Mouse (Mus musculus) brain, adult 2 months (tissue): ENCODE measurements at regions not wholly inside any gene's neighbourhood (a gene's known extent, or its start where the extent isn't known, plus 50 kb on each side); places are given as distances from the start of the nearest gene placed in this dataset.

Source experiments
- DNase-seq: peaks from one replicate; pipeline ENCODE4 v3.0.0; 2011; ENCODE audit warnings: low read depth, low spot score

DNA sequence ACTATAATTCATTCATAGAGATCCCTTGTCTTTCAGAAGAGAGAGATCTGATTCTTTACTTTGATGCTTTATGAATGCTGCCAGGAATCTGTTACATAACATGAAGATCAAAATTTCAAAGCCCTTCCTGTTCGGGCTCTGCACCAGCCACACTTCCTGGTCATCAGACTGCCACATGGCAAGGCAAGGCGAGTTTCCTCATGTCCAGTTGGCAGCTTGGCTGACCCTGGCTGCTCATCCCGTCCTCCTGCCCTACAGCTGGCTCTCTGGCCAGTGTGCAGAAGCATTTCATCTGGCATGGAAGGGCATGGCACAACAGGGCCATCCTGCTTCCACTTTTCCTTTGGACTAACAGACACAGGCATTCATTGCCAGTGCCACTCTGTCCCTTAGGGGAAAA lies 292.2 kb upstream of the Slc24a5 start:
- peak; percentile 88 for DNase-seq

GRCm38 (mm10) chr2:124792633-124793036 lies 275.3 kb upstream of the Slc24a5 start:
- DNase-seq: peak; percentile 94

DNA sequence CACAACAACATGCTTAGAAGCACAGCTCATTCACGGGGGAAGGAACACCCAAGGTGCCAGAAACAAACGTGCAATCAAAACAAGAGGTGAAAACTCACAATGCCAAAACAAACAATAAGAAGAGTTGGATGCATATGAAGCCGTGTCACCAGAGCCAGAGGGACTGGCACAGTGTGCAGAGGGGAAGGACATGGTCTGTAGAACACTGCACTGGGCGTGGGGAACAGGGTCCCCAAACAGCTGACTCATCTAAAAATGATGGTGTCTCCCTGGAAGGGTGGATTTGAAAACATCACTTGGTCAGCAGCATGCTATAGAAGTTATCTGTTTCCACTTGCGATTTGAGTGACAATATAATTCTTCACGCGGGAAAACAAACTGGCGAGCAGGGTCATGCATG lies 256.2 kb upstream of the Slc24a5 start:
- DNase-seq: no peak

GRCm38 (mm10) chr2:124816814-124817213 lies 251.1 kb upstream of the Slc24a5 start:
- no peak for DNase-seq

- no peak for DNase-seq
Measured at GRCm38 (mm10) chr2:124819846-124820245, 248.1 kb upstream of the Slc24a5 start.

DNA sequence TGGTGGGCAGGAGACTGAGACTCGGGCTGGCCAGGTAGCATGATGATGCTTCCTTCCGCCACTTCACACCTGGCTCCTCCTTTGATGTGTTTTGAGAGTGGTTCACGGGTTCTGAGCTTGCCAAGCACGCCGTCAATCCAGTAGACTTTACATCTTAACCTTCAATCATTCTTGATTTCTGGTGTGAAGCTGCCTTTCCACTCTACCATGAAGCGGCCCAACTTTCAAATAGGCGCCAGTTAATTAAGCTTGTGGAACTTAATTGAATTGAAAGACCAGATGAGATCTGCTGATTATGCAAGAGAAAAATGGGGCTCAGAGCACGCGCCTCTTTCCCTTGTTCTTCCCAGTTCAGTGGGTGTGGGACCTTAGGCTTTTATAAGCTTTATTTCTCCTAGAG lies 247.1 kb upstream of the Slc24a5 start:
- no peak for DNase-seq

DNA sequence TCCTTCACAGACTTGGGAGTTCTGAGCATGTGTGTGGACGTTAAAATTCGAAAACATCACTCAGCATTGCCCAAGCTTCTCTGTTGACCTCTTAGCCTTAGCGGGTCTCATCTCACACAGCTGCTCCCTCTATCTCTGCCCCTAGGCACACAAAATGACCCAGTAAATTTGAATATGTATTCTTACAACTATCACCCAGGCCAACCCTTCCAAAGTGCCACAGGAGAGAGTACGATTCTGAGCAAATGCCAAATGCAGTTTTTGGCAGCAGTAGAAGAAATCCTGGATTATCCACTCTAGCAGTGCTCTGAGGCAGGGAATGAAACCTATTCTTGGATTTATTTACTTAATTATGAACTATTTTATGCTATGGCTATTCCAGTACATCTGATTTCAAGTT lies 246.6 kb upstream of the Slc24a5 start:
- DNase-seq: no peak

- peak; percentile 10 for DNase-seq
Measured at GRCm38 (mm10) chr2:124848812-124849211, 219.1 kb upstream of the Slc24a5 start.

DNA sequence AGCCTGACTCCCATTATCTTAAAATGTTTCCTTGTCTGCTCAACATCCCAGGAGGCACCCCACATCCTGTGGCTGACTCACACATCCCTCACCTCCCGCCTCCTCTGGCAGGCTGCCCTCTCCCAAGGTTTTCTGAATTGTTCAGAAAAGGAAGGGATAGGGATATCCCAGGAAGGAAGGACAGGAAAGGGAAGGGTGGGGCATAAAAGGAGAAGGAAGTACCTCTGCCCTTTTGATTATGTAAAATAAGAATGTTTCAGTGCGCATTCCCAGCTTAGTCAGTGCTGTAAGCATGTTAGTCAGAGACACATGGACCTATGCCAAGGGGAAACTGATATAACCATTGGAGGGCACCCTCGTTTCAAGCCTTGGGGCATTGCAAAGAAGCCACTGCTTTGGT lies 209.4 kb upstream of the Slc24a5 start:
- DNase-seq: peak; percentile 56

DNA sequence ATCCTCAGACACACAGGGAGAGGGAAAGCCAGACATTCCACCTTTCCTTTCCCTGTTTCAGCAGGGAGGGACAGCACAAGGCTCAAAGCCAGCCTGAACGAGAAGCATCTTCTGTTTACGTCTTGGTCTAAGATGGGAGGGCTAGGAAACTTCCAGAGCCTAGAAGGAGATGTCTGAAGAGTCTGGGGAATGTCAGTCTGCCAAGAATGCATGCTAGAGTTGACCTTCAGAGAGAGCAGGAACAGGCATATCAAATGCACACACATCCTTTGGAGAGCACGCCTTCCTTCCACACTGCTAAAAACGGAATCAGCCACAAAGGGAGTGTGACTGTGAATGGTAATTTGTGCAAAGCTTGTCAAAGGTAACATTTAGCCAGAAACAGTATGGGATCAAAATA lies 179.7 kb upstream of the Slc24a5 start:
- DNase-seq: peak; percentile 23

- DNase-seq: no peak
Measured at GRCm38 (mm10) chr2:124895002-124895401, 172.9 kb upstream of the Slc24a5 start.

DNA sequence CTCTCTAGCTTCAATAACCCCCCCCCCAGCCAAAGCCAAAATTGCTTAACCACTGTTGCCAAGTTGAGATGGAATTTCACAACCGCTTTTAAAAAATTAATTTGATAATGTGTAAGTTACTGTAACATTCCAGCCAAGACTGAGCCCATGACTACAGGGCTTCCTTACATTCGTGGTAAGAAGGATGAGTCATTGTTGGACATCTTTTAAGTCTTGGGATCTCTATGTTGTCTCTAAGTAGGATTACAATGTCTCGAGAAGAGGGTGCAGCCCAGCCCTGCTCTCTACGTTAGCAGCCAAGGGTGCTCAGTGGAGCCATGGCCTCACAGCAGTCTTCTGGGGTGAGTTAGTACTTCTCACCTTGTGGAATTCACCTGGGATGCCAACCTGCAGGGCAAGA lies 164.4 kb upstream of the Slc24a5 start:
- no peak for DNase-seq

- DNase-seq: peak; percentile 24
Measured at GRCm38 (mm10) chr2:124905076-124905475, 162.8 kb upstream of the Slc24a5 start.

DNA sequence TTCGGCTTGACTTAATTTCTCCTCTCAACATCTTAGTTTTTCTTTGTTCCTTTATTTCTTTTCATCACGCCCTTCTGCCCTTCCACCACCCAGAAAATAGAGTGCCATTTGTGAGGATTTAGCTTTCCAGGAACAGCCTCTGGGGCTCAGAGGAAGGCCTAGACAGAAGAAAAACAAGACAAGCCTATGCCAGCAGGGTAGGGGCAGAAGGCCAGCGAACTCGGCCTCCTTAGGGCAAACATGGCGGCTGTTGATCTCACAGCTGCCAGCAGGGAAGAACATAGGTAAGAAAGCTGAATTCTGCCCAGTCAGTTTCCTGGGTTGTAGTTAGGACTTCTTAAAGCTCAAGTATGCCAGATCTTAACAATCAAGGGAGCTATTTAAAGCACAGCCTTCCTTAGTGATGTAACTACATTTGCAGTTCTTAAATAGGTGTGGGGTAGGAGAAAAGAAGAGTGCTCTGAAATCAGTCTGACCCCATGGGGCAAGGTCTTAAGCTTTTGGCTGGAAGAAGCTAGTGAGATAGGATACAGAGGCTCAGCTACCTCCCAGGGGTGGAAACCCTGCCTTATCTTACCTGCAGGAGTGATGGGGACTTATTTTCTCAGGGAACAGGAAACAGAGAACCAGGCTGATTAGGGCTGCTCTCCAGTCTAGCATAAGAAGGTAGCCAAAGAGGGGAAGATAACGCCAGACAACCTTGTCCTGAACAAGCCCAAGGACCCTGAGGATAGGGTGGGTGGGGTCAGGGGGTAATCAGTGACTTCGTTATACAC lies 148.8 kb upstream of the Slc24a5 start:
- DNase-seq: no peak

GRCm38 (mm10) chr2:124919762-124920255 lies 148.1 kb upstream of the Slc24a5 start:
- DNase-seq: no peak

GRCm38 (mm10) chr2:124920265-124920664 lies 147.7 kb upstream of the Slc24a5 start:
- DNase-seq: peak; percentile 37

- DNase-seq: peak; percentile 85
Measured at GRCm38 (mm10) chr2:124927882-124928758, 139.8 kb upstream of the Slc24a5 start.

- no peak for DNase-seq
Measured at GRCm38 (mm10) chr2:124928759-124929113, 139.2 kb upstream of the Slc24a5 start.

DNA sequence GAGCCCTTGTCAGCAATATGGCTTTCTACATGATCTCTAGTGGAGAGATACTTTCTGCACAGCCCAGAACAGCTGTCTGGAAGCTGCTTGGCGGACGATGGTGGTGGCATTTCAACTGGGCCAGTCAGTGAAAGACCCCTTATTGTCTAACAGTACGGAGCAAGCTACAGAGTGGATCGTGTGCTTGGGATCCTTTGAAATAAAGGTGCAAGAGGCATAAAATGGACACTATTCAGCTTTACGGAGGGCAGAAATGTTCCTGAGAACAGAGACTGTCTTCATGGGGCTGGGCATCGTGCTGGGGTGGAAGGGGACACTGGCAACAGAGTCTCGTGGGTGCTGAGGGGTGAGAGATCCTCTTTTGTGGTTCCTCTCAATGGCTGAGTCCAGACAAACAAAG lies 137.2 kb upstream of the Slc24a5 start:
- peak; percentile 84 for DNase-seq

DNA sequence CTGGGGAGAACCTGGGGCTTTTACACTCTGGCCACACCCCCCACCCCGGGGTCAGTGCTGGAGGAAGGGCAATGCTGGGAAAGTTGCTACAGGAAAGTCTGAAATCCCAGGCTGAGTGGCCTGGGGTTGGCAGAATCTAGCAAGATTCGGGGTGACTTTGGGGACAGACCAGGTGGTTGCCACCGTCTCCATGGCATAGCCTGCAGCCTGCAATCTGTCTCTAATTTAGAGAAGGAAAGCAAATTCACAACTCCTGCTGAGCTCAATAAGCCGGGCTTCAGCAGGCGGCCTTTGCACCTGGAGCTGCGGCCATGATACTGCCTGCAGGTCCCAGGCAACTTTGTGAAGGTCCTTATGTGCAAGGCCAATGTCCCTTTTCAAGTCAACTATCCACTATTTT lies 135.4 kb upstream of the Slc24a5 start:
- peak; percentile 68 for DNase-seq

GRCm38 (mm10) chr2:124933876-124934275 lies 134.0 kb upstream of the Slc24a5 start:
- no peak for DNase-seq

- no peak for DNase-seq
Measured at GRCm38 (mm10) chr2:124948263-124948781, 119.6 kb upstream of the Slc24a5 start.
